Mouse (Mus musculus) cortical plate, adult 2 months (tissue): ENCODE measurements around the gene Dlst.

Experiments used
- CTCF ChIP-seq: fragments of 200-500 bp; IDR thresholded peaks from 2 replicates; pipeline ENCODE4 v1.5.1; 2011; ENCODE audit warnings: mild to moderate bottlenecking, control low read depth, low read length; ENCODE audit not compliant: insufficient read depth; ENCODE audit errors: extremely low read depth
- POLR2A ChIP-seq: fragments of 200-500 bp; IDR thresholded peaks from 2 replicates; pipeline ENCODE4 v1.6.1; 2011; ENCODE audit warnings: mild to moderate bottlenecking, low read length, control low read depth; ENCODE audit not compliant: insufficient read depth; ENCODE audit errors: extremely low read depth

GRCm38 (mm10) chr12:85134043-85134794 lies 23.6 kb downstream of the Dlst start:
- 0 out of 2 replicates have a peak, but pooled peaks have one; percentile 22 for TF ChIP-seq POLR2A
- TF ChIP-seq CTCF: no peak
